Mouse (Mus musculus) C3H10T1/2 (cell line): ENCODE measurements around the gene Cyp4a30b. TPM values are rescaled to one million over a fixed set of nuclear protein-coding genes. Genes with fewer than 3 reads are reported as not detected.

Experiments
- polyA plus RNA-seq, 2 experiments: library from polyadenylated mRNA; unstranded; fragments of >200 nt; fragmentation: generic; extraction: Trizol; gene quantifications; one replicate each; pipeline ENCODE4 v1.2.1; 2012; ENCODE audit warnings: missing spikeins in 2 of 2

Gene Cyp4a30b
- not detected for polyA plus RNA-seq

DNA sequence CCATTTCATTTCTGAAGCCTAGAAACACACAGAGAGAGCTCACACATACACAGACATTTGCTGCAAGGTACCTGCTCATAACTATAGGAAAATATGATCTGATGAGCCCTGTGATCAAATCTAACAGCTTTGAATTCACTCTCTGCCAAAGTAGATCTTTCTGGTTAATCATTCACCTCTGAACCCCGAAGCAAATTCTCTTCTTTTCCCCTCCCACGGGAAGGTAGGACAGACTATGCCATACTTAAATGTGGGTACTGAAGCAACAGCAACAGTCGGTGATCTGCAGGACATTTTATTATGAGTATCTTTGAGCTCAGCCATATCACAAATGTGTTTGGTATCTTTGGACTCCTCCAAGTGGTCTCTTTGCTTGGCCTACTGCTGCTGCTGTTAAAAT, at the start of gene Cyp4a30b:
Cyp4a30b (plus strand) TSS at position 301 of the 400 bp plus-strand sequence.

GRCm38 (mm10) chr4:115411324-115411723, 41.1 kb upstream of the Cyp4a30b start, which contains the start of gene Cyp4a12b:
Cyp4a12b (plus strand) TSS chr4:115411624.

DNA sequence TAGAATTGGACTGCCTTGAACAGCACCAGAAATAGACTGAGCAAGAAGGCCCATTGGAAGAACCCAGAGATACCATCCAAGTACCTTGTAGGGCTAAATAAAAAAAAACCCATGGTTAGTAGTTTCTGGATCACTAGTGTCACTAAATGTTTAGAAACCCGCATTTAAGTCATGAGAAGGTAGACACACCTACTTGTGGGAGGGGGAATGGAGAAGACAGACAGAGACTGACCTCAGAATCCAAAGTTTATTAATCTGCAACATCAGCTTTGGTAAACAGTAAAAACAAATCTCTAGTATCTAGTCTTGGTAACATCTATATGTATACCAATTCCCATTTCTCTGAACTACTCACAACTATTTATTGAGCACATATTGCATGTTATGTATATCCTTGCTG, 43.6 kb downstream of the Cyp4a30b start, which contains the start of gene Cyp4a14:
Cyp4a14 (minus strand) TSS at position 142 of the 400 bp plus-strand sequence.

DNA sequence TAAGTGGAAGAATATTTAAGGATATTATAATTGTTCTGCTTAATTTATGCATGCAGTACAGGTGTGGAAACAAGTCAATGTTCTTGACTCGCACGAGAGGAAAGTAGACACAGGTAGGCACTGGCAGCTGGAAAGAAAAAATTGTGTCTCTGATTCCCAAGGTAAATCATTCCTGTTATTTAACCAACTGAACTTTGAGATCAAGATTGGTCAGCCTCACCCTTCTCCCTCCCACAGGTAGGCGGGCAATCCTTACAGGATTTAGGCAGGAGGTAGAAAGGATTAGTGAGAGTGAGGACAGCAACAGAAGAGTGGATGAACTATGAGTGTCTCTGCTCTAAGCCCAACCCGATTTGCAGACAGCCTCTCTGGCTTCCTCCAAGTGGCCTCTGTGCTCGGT, 65.6 kb downstream of the Cyp4a30b start, which contains the start of gene Cyp4a10:
Cyp4a10 (plus strand) TSS at position 265 of the 400 bp plus-strand sequence.

Other genes with a start within 250 kb of the Cyp4a30b start
- gene Cyp4a29, start 210.5 kb upstream of the Cyp4a30b start, polyA plus RNA-seq: not detected
- gene Cyp4a12a, start 153.6 kb upstream of the Cyp4a30b start, polyA plus RNA-seq: not detected
- under 1 TPM in 1 of 2 experiments, not detected in 1; 0.01 TPM for gene Cyp4a12b, start 41.0 kb upstream of the Cyp4a30b start, polyA plus RNA-seq
- gene Cyp4a14, start 43.5 kb downstream of the Cyp4a30b start, polyA plus RNA-seq: not detected
- not detected for gene Cyp4a10, start 65.7 kb downstream of the Cyp4a30b start, polyA plus RNA-seq
- not detected for gene Cyp4a31, start 111.0 kb downstream of the Cyp4a30b start, polyA plus RNA-seq
- not detected for gene Cyp4a32, start 148.4 kb downstream of the Cyp4a30b start, polyA plus RNA-seq
- not detected for gene Cyp4b1, start 195.1 kb downstream of the Cyp4a30b start, polyA plus RNA-seq